Mouse (Mus musculus) liver, postnatal 0 days (tissue): ENCODE data around the gene Gm20388. TPM values are rescaled to one million over a fixed set of nuclear protein-coding genes. Genes with fewer than 3 reads are reported as not detected.

ENCODE experiments used
- ATAC-seq: fragments of 200-750 bp; cut with Nextera tagmentation; 2 replicates; pipeline ENCODE4 v1.8.0; 2017; ENCODE audit warnings: mild to moderate bottlenecking, moderate library complexity
- DNase-seq: peaks from one replicate; pipeline ENCODE4 v3.0.0-alpha.2; 2016
- H3K27ac ChIP-seq: fragments of 300-500 bp; sonication (generic); 2 replicates; pipeline ENCODE4 v1.5.1; 2014; ENCODE audit warnings: antibody characterized with exemption, moderate library complexity, mild to moderate bottlenecking, low read depth
- H3K27me3 ChIP-seq: fragments of 300-500 bp; sonication (generic); 2 replicates; pipeline ENCODE4 v1.6.1; 2014; ENCODE audit warnings: low read length, control low read depth, mixed read lengths; ENCODE audit not compliant: insufficient read depth
- H3K36me3 ChIP-seq: fragments of 300-500 bp; sonication (generic); replicated peaks from 2 replicates; pipeline ENCODE4 v1.6.1; 2014; ENCODE audit warnings: mild to moderate bottlenecking, control low read depth, low read length, moderate library complexity, mixed read lengths; ENCODE audit not compliant: insufficient read depth
- H3K4me1 ChIP-seq: fragments of 300-500 bp; sonication (generic); 2 replicates; pipeline ENCODE4 v1.6.1; 2014; ENCODE audit warnings: antibody characterized with exemption, mild to moderate bottlenecking, control low read depth; ENCODE audit not compliant: insufficient read depth
- H3K4me2 ChIP-seq: fragments of 300-500 bp; sonication (generic); 2 replicates; pipeline ENCODE4 v1.6.1; 2014; ENCODE audit warnings: low read depth, mild to moderate bottlenecking, low read length, moderate library complexity, mixed read lengths
- H3K4me3 ChIP-seq: fragments of 300-500 bp; sonication (generic); 2 replicates; pipeline ENCODE4 v1.5.1; 2014; ENCODE audit warnings: low read depth, low read length
- H3K9ac ChIP-seq: fragments of 300-500 bp; sonication (generic); replicated peaks from 2 replicates; pipeline ENCODE4 v1.6.1; 2014; ENCODE audit warnings: mild to moderate bottlenecking, moderate library complexity
- H3K9me3 ChIP-seq: fragments of 300-500 bp; sonication (generic); 2 replicates; pipeline ENCODE4 v1.6.1; 2016; ENCODE audit warnings: mild to moderate bottlenecking, control low read depth, low read length, mixed read lengths
- CTCF ChIP-seq: sonication (generic); IDR thresholded peaks from 2 replicates; pipeline ENCODE4 v1.5.1; 2016; ENCODE audit warnings: antibody characterized with exemption, low read depth
- EP300 ChIP-seq: IDR thresholded peaks from 2 replicates; pipeline ENCODE4 v1.6.1; 2016; ENCODE audit warnings: antibody characterized with exemption, low read depth, mild to moderate bottlenecking
- WGBS: fragments of 180-500 bp; shearing (Covaris S2); extraction: QIAGEN DNeasy Blood & Tissue Kit; methylation state at CpG from one replicate; pipeline ENCODE4 v1.1.7; 2014; ENCODE audit not compliant: insufficient replicate concordance; 5-methylcytosine and 5-hydroxymethylcytosine counted together
- polyA plus RNA-seq: library from polyadenylated mRNA; unstranded; fragments of >200 nt; fragmentation: Nextera tagmentation; extraction: Ambion mirVana; gene quantifications from 2 replicates; pipeline ENCODE4 v1.2.1, GENCODE M21; 2015

Gene Gm20388
- polyA plus RNA-seq, 1 experiment from 2014 or later = not detected

- H3K4me1 ChIP-seq = peaks cover 20% of the 10 kb centered on the region
- no peak overlapping the region for H3K9ac ChIP-seq
- peak; percentile 41 for ATAC-seq
- WGBS = 78% methylated on average over 7 of the region's 8 CpGs
- H3K9me3 ChIP-seq = no peaks in the 10 kb centered on the region
- H3K4me3 ChIP-seq = no peak overlapping the region
- no peaks in the 10 kb centered on the region for H3K36me3 ChIP-seq
- no peak for TF ChIP-seq EP300
- TF ChIP-seq CTCF = no peak
- peak; percentile 76 for DNase-seq
- H3K27ac ChIP-seq = no peak overlapping the region
- H3K27me3 ChIP-seq = no peaks in the 10 kb centered on the region
- no peak overlapping the region for H3K4me2 ChIP-seq
Observed at GRCm38 (mm10) chr8:120279418-120279817, 368.8 kb downstream of the Gm20388 start.

DNA sequence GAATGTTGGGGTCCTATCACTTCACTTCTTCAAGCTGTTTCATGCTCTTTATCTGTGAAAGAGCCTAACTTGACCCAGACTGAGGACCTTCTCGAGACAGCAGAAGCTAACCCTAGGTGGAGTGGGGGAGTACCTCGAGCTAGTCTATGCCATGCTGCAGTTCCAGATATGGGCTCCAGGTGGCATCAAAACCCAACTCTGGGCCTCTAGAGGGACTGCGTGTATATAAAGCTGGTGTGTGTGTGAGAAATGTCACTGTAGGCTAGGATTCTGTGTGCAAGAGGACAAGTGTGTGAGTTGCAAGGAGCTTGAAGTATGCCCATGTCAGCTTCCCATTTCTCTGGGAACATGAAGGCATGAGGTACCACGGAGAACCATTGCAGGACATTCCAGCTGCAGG, 370.8 kb downstream of the Gm20388 start:
- 22% methylated on average over 4 of the region's 4 CpGs for WGBS
- H3K27me3 ChIP-seq = no peaks in the 10 kb centered on the region
- no peak overlapping the region for H3K4me2 ChIP-seq
- ATAC-seq (peak; percentile 32; the same call in 1 of the 2 replicates), DNase-seq (peak; percentile 83)
- H3K27ac ChIP-seq = no peak overlapping the region
- peaks cover 28% of the 10 kb centered on the region for H3K4me1 ChIP-seq
- H3K9ac ChIP-seq = no peak overlapping the region
- H3K4me3 ChIP-seq = no peak overlapping the region
- H3K36me3 ChIP-seq = no peaks in the 10 kb centered on the region
- no peaks in the 10 kb centered on the region for H3K9me3 ChIP-seq
- TF ChIP-seq CTCF = peak; percentile 96
- no peak for TF ChIP-seq EP300

DNA sequence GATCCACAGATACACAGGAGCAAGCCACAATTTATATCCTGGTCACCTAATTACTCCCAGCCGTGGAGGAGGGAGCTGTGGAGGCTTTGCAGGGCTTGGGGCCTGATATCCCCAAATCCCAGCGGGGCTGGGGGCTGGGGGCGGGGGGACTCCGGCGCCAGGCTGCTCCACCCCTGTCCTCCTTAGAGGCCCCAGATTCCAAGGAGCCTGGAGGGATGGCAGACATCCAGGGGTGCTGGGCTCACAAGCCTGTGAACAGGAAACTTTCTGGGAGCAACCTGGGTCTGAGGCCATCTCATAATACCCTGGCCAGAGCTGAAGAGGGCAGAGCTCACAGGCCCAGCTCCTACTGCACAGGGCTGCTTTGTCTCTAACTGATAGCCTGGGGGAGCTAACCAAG, 371.8 kb downstream of the Gm20388 start:
- ATAC-seq (no peak), DNase-seq (no peak)
- H3K4me2 ChIP-seq = no peak overlapping the region
- WGBS = 65% methylated on average over 5 of the region's 5 CpGs
- no peak overlapping the region for H3K4me3 ChIP-seq
- TF ChIP-seq EP300 (no peak), CTCF (no peak)
- H3K36me3 ChIP-seq = no peaks in the 10 kb centered on the region
- no peak overlapping the region for H3K27ac ChIP-seq
- no peaks in the 10 kb centered on the region for H3K27me3 ChIP-seq
- no peaks in the 10 kb centered on the region for H3K9me3 ChIP-seq
- H3K4me1 ChIP-seq = peaks cover 19% of the 10 kb centered on the region
- no peak overlapping the region for H3K9ac ChIP-seq

GRCm38 (mm10) chr8:120284265-120284664, 373.6 kb downstream of the Gm20388 start:
- Histone ChIP-seq H3K27me3 (no peaks in the 10 kb centered on the region), H3K27ac (no peak overlapping the region), H3K9me3 (no peaks in the 10 kb centered on the region), H3K4me3 (no peak overlapping the region), H3K4me2 (no peak overlapping the region), H3K36me3 (no peaks in the 10 kb centered on the region), H3K4me1 (peaks cover 31% of the 10 kb centered on the region), H3K9ac (no peak overlapping the region; the same call in 1 of the 2 replicates)
- ATAC-seq (no peak), DNase-seq (no peak)
- TF ChIP-seq EP300 = no peak
- no peak for TF ChIP-seq CTCF
- 72% methylated on average over 9 of the region's 9 CpGs for WGBS

- peak; percentile 65 for DNase-seq
- WGBS = 3% methylated on average over 3 of the region's 3 CpGs
- Histone ChIP-seq H3K27me3 (no peaks in the 10 kb centered on the region), H3K9me3 (no peaks in the 10 kb centered on the region), H3K4me1 (peaks cover 38% of the 10 kb centered on the region), H3K4me3 (no peak overlapping the region), H3K9ac (no peak overlapping the region; the same call in 1 of the 2 replicates), H3K36me3 (no peaks in the 10 kb centered on the region), H3K27ac (0 out of 2 replicates have a peak overlapping the region, but pooled peaks have one; percentile 9), H3K4me2 (no peak overlapping the region)
- no peak for TF ChIP-seq EP300
- no peak for TF ChIP-seq CTCF
- ATAC-seq = peak; percentile 62
Observed at GRCm38 (mm10) chr8:120285033-120285432, 374.4 kb downstream of the Gm20388 start.

- DNase-seq = no peak
- WGBS = 71% methylated on average over 9 of the region's 9 CpGs
- no peak for ATAC-seq
- no peaks in the 10 kb centered on the region for H3K9me3 ChIP-seq
- H3K4me2 ChIP-seq = no peak overlapping the region
- no peak for TF ChIP-seq CTCF
- no peaks in the 10 kb centered on the region for H3K36me3 ChIP-seq
- H3K27ac ChIP-seq = no peak overlapping the region
- peaks cover 45% of the 10 kb centered on the region for H3K4me1 ChIP-seq
- H3K27me3 ChIP-seq = no peaks in the 10 kb centered on the region
- H3K9ac ChIP-seq = no peak overlapping the region
- no peak overlapping the region for H3K4me3 ChIP-seq
Observed at GRCm38 (mm10) chr8:120285878-120286277, 375.2 kb downstream of the Gm20388 start.
